Mouse (Mus musculus): Measurements from ENCODE around the gene Clrn2.

The Clrn2 gene

GRCm38 (mm10) chr5:45496930-45497550 is 43.5 kb downstream of the Clrn2 start:
- in situ Hi-C loops (cut with MboI, MseI) = loop anchor here (10.0 kb wide), 1 partner anchor 368 kb away; no protein-coding TSS in a partner anchor

GRCm38 (mm10) chr5:45497564-45497963 is 44.0 kb downstream of the Clrn2 start:
- in situ Hi-C loops (cut with MboI, MseI) = loop anchor here (10.0 kb wide), 1 partner anchor 367 kb away; no protein-coding TSS in a partner anchor

- in situ Hi-C loops (cut with MboI, MseI) = no loop called here
Measured at GRCm38 (mm10) chr5:45510071-45510470, 56.5 kb downstream of the Clrn2 start.

GRCm38 (mm10) chr5:45512908-45513307 is 59.4 kb downstream of the Clrn2 start:
- in situ Hi-C loops (cut with MboI, MseI) = no loop called here

- in situ Hi-C loops (cut with MboI, MseI) = no loop called here
Measured at GRCm38 (mm10) chr5:45513511-45513910, 60.0 kb downstream of the Clrn2 start.
